Mouse (Mus musculus): ENCODE measurements around the gene Prr15l. TPM values are rescaled to one million over a fixed set of nuclear protein-coding genes. Genes with fewer than 3 reads are reported as not detected.

Prr15l gene
- total RNA-seq, 4 experiments from 2014 or later, result not detected

DNA sequence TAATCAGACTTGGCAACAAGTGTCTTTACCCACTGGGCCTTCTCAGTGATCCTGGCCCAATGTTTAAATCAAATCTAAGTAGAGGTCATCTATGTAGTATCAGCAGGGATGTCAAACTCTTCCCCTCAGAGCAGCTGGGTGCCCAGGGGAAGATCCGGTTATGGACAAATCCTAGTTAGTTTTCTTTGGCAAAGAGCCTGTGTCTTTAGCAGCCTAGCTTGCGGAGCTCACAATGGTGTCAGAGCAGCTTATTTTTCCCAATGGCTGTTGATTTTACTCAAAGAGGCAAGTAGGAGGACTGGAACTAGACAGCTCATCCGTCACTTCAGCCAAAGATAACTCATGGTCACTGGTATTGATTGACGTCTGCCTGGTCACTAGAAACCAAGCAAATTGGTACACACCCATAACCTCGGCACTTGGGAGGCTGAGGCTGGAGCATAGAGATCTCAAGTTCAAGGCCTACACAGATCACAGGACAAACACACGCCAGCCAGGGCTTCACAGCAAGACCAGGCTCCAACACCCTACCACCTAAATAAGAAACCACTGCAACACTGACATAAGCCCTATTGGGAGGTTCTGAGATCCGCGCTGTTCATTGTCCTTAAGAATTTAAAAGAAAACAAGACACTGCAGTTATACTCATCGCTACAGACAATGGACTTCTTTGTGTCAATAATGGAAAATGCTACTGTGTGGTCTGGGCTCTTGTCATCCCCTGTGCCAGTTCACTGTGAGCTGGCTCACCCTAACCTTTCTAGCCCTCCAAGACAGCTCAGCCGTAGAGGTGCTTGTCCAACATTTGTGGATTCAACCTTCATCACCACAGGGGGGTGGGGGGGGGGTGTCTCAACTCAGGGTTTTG, 47.8 kb downstream of the Prr15l start:
- no peak for DNase-seq (ENCODE audit: low spot score in 2 of 2)

DNA sequence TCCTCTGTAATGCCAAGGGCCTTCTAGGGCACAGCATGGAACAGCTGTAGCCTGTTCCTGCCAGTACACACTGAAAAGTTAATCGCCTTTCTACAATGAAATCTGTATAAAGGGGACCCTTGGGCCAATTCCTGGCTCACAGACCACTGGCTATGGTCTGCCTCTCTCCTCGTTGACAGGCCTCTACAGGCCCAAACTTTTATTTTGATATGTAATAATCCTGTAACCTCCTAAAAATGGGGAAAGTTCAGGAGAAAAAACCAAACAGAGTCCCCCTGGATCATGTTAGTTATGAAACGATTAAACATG, 48.4 kb downstream of the Prr15l start:
- DNase-seq (ENCODE audit: low spot score in 2 of 2), result no peak

- peak; percentile 79 to 84 for DNase-seq (ENCODE audit: low spot score in 2 of 2)
These were observed 49.1 kb downstream of the Prr15l start for GRCm38 (mm10) chr11:96976911-96977591.

DNA sequence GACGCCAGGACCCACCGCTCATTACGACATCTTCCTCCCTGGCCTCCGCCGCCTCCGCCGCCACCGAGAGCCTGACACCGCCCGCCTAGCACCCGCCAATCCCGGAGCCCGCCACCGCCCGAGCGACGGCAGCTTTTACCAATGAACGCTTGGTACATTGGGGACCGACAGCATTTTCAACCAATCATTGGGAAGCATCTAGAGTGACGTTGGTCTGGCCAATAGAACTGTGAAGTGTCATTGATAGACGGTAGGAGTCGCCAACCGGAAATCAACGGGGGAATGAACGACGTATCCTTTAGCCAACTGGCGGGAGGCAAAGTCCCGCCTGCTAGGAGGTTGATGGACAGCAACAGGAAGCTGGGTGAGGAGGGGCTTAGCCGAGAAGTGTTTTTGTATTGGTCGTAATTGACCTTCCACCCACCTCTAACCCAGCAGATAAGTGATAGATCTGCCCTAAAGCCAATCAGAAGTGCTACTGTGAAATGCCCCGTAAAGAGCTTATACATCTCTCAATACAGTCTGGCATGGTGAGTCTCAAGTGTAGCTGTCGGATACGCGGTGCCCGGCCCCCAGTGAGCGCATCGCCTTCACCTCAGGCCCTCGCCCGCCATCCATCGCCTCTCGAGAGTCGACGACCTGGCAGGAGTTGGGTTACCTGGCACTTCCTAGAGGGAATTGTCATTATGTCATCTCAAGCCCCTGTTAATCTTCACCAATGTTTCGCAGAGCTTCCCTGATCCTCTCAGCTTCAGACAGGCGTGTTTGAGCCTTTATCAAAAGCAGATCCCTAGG, 49.9 kb downstream of the Prr15l start:
- DNase-seq (ENCODE audit: low spot score in 2 of 2), result peak; percentile 98 to 99

DNA sequence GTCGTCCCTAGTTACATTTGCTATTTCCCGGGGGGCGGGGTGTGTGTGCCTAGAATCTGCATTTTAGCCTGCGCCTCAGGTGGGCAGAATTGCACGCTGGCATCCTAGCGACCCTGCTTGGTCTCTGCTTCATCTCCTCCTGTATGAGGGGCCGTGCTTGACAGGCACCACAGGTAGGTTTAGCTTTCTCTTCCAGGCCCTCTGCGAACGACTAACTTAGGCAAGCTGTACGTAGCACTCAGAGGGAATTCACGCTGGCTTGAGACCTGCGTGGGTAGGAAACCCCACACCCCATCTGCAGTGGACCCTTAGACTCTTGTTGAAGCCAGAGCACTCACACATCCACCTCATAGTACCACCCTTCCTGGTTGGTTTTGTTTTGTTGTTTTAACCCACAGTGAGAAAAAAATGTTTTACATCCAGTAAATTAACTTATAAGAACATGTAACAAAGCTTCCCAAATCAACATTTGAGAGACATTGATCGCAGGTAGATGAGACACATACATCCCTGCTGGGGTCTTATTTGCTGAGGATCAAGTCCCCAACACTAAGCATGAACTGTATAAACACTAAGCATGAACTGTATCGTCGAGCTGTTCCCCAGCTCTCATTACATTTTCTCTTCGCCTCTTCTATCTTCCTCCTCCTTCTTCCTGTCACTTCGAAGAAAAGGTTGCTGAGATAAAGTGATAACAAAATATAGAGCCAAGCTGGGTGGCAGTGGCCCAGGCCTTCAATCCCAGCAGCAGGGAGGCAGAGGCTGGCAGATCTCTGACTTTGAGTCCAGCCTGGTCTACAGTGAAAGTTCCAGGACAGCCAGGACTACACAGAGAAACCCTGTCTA, 50.7 kb downstream of the Prr15l start:
- no peak for DNase-seq (ENCODE audit: low spot score in 2 of 2)

DNA sequence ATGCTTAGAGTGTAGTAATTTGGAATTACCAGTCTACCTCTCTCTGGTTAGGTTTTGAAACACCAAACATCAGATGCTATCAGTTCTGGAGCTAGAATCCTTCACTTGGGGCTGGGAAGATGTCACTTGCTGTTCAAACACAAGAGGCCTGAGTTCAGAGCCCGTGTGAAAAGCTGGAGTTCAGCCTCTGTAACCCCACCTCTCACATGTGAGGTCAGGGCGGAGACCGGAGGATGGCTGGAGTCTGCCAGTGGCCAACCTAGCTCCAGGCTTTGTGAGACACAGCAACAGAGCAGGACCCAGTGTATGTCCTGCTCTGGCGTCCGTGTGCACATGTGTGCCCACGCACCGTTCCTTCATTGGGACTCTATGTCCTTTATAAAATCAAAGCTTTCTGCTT, 51.4 kb downstream of the Prr15l start:
- no peak for DNase-seq (ENCODE audit: low spot score in 2 of 2)

DNA sequence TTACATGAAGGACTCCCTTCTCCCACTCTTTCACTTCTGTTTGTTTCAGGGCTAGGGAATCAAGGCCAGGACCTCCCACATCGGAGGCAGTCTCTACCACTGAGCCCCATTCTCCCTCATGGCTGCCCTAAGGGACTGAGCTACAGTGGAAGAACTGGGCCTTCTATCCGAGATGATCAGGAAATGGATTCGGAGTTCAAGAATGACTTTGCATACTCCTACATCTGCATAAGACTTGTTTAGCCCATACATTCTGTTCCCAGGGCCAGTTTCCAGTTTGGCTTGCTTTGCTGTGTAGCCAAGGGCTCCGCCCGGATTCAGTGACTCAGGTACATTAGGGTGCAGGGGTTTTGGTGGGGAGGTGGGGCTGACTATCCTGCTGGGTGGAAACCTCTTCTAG, 52.1 kb downstream of the Prr15l start:
- DNase-seq (ENCODE audit: low spot score in 2 of 2), result no peak

- no peak for DNase-seq (ENCODE audit: low spot score in 2 of 2)
These were observed 53.6 kb downstream of the Prr15l start for GRCm38 (mm10) chr11:96981461-96981860.

DNA sequence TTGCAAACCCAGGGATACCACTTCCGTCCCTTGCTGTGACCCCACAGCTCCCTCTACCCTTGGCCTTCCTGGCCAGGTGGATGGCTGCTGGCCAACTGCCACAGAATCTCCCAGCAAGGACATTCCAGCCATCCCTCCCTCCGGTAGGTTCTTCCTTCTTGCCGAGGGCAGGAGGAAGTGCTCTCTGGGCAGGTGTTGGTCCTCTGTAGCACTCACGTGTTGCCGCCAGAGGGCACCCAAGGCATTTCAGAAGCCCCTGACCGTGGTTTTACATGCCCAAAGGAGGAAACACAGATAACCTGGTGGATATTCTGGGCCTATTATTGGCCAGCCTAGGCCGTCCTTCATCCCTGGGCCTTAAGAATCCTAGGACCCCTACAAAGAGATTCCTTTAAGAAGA, 54.5 kb downstream of the Prr15l start:
- peak; percentile 54 to 64 for DNase-seq (ENCODE audit: low spot score in 2 of 2)

- DNase-seq (ENCODE audit: low spot score in 2 of 2), result no peak
These were observed 55.0 kb downstream of the Prr15l start, which contains the start of gene Sp2 for GRCm38 (mm10) chr11:96982859-96983258. Gene Sp2 (minus strand): TSS chr11:96982959.

- DNase-seq (ENCODE audit: low spot score in 2 of 2), result no peak
These were observed 57.0 kb downstream of the Prr15l start for GRCm38 (mm10) chr11:96984903-96985302.

DNA sequence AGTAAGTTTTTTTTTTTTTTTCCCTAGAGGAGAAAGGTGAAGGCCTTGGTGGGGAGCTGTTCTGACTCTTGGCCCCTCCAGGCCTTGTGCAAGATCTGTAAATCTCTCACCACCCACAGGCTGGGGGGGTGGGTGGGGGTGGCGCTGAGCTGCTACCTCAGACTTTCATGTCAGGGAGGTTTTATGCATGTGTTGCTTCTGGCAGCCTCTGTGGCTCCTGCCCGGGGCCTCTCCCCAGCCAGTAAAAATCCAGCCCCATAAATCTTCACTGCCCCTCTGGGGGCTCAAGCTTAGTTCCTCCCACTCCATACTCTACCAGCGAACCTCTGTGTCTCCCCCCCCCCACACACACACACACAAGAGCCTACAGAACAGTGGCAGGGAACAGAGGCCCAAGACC, 58.6 kb downstream of the Prr15l start:
- no peak for DNase-seq (ENCODE audit: low spot score in 2 of 2)

Other genes starting within 250 kb of the Prr15l start
- gene Snx11, start 150.5 kb upstream of the Prr15l start, total RNA-seq (2022), result 10 to 100 TPM in 3 of 4 experiments, 1 to 10 TPM in 1; 7.7 to 12.0 (median 11.0) TPM
- gene Cbx1, start 139.0 kb upstream of the Prr15l start, total RNA-seq (2022), result 10 to 100 TPM; 33.3 to 37.5 (median 35.5) TPM
- 100 to 1,000 TPM; 479 to 603 (median 495) TPM for gene Nfe2l1, start 98.1 kb upstream of the Prr15l start, total RNA-seq (2022)
- gene Copz2, start 78.2 kb upstream of the Prr15l start, total RNA-seq (2022), result 10 to 100 TPM; 22.9 to 30.1 (median 24.3) TPM
- 10 to 100 TPM; 23.0 to 30.7 (median 27.9) TPM for gene Cdk5rap3, start 11.6 kb upstream of the Prr15l start, total RNA-seq (2022)
- 1 to 10 TPM; 7.4 to 9.3 (median 8.0) TPM for gene Pnpo, start 15.9 kb downstream of the Prr15l start, total RNA-seq (2022)
- 10 to 100 TPM in 2 of 4 experiments, 1 to 10 TPM in 2; 8.6 to 12.5 (median 10.4) TPM for gene Sp2, start 54.9 kb downstream of the Prr15l start, total RNA-seq (2022)
- gene Sp6, start 85.3 kb downstream of the Prr15l start, total RNA-seq (2022), result under 1 TPM in 2 of 4 experiments, not detected in 2; 0.07 to 0.13 TPM
- 10 to 100 TPM; 13.0 to 14.4 (median 13.6) TPM for gene Scrn2, start 101.8 kb downstream of the Prr15l start, total RNA-seq (2022)
- not detected for gene Lrrc46, start 113.3 kb downstream of the Prr15l start, total RNA-seq (2022)
- 10 to 100 TPM; 44.1 to 52.7 (median 45.6) TPM for gene Mrpl10, start 113.5 kb downstream of the Prr15l start, total RNA-seq (2022)
- 1 to 10 TPM; 3.0 to 4.5 (median 3.2) TPM for gene Osbpl7, start 122.5 kb downstream of the Prr15l start, total RNA-seq (2022)
- gene Tbx21, start 187.2 kb downstream of the Prr15l start, total RNA-seq (2022), result under 1 TPM; 0.19 to 0.58 (median 0.39) TPM
- 1 to 10 TPM; 2.5 to 8.7 (median 5.1) TPM for gene Tbkbp1, start 223.4 kb downstream of the Prr15l start, total RNA-seq (2022)